In the genomic region with DNA sequence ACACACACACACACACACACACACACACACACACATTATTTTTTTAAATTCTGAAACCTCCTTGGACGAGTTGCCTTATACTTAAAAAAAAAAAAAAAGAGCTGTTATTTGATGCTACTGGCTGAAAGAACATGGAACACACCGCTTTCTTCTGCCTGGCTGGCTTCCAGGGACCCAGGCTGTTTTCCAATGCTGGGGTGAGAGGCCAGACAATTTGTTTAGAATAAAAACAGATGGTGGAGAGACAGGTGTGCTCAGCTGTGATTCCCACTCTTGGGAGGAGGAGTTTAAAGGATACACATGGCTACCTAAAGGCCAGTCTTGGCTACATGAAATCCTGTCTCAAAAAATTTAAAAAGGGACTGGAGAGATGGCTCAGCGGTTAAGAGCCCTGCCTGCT, we compare ENCODE assay signal across 8 mouse cellular contexts. TPM values are rescaled to one million over a fixed set of nuclear protein-coding genes. Genes with fewer than 3 reads are reported as not detected.
DNase-seq lines count a peak whose midpoint lies in the region; TF ChIP-seq lines count a peak whose summit lies in the region.

No protein-coding gene starts in this region.

- TF ChIP-seq POLR2A in brain, embryonic 14.5 days (IDR thresholded peaks at IDR 0.05; ENCODE audit: borderline replicate concordance, extremely low read depth, insufficient read depth, insufficient read length, poor library complexity, severe bottlenecking) = no peak

- peak; percentile 76 to 79 for DNase-seq in cerebellum, postnatal 10 days
- no peak for DNase-seq in cerebellum, adult 11 months
- DNase-seq in brain, embryonic 14.5 days (ENCODE audit: low read depth) = peak; percentile 86
- DNase-seq in heart, postnatal 4 days = peak; percentile 76
- DNase-seq in lung, postnatal 14 days = peak; percentile 73
- DNase-seq in right cerebral cortex, postnatal 25 days = no peak
- DNase-seq in left cerebral cortex, adult 8-10 months (ENCODE audit: low spot score in 2 of 2) = no peak
- DNase-seq in frontal cortex, postnatal 25 days (ENCODE audit: low spot score in 2 of 2) = no peak

- TF ChIP-seq CTCF in brain, embryonic 14.5 days (IDR thresholded peaks at IDR 0.05; ENCODE audit: borderline replicate concordance, extremely low read depth, insufficient read depth, insufficient read length) = no peak

RNA-seq across cellular contexts. Expression of gene Ccdc8, which starts 4.1 kb away (rescaled TPM):
- 6.4 and 8.6 TPM in 2 replicates for polyA plus RNA-seq in brain, embryonic 14.5 days (2012; rRNA removed)
- 10 to 100 TPM; 22.0 to 24.5 TPM for total RNA-seq in heart, postnatal 4 days (2021)
- total RNA-seq in left cerebral cortex, adult 8-10 months (2022) = 1 to 10 TPM; 1.9 to 2.3 (median 2.1) TPM

RNA-seq across cellular contexts. Expression of gene Gm42372, which starts 5.5 kb away (rescaled TPM):
- 5.2 and 19.6 TPM in 2 replicates for polyA plus RNA-seq in brain, embryonic 14.5 days (2012; rRNA removed)
- under 1 TPM in 1 of 2 experiments, not detected in 1; 0.05 TPM for total RNA-seq in heart, postnatal 4 days (2021)
- 10 to 100 TPM; 60.8 to 66.8 (median 62.2) TPM for total RNA-seq in left cerebral cortex, adult 8-10 months (2022)

RNA-seq across cellular contexts. Expression of gene Pnmal1, which starts 28.9 kb away (rescaled TPM):
- 28.0 and 34.5 TPM in 2 replicates for polyA plus RNA-seq in brain, embryonic 14.5 days (2012; rRNA removed)
- total RNA-seq in heart, postnatal 4 days (2021) = not detected
- total RNA-seq in left cerebral cortex, adult 8-10 months (2022) = 100 to 1,000 TPM; 101 to 107 (median 104) TPM

RNA-seq across cellular contexts. Expression of gene Ppp5c, which starts 39.3 kb away (rescaled TPM):
- 164 and 199 TPM in 2 replicates for polyA plus RNA-seq in brain, embryonic 14.5 days (2012; rRNA removed)
- total RNA-seq in heart, postnatal 4 days (2021) = 100 to 1,000 TPM; 109 TPM
- total RNA-seq in left cerebral cortex, adult 8-10 months (2022) = 100 to 1,000 TPM; 149 to 165 (median 157) TPM

RNA-seq across cellular contexts. Expression of gene Pnmal2, which starts 43.9 kb away (rescaled TPM):
- 44.9 and 96.9 TPM in 2 replicates for polyA plus RNA-seq in brain, embryonic 14.5 days (2012; rRNA removed)
- total RNA-seq in heart, postnatal 4 days (2021) = 1 to 10 TPM; 6.3 to 7.3 TPM
- total RNA-seq in left cerebral cortex, adult 8-10 months (2022) = 100 to 1,000 TPM; 270 to 304 (median 294) TPM

Comparison
In these comparisons a context has a peak if more than half of its experiments do, and no peak if none do; other contexts are left out.
1. DNase-seq: peak in cerebellum, postnatal 10 days (2 of 2), brain, embryonic 14.5 days (single experiment), heart, postnatal 4 days (single experiment) and lung, postnatal 14 days (single experiment); none in cerebellum, adult 11 months (single experiment), right cerebral cortex, postnatal 25 days (single experiment), left cerebral cortex, adult 8-10 months (0 of 2) and frontal cortex, postnatal 25 days (0 of 2).
2. RNA of gene Ccdc8, which starts 4.1 kb away (total RNA-seq): 22.0 to 24.5 TPM in heart, postnatal 4 days; 1.9 to 2.3 TPM in left cerebral cortex, adult 8-10 months; every median in the first group is over 4 times any median in the second.
3. RNA of gene Gm42372, which starts 5.5 kb away (total RNA-seq): 60.8 to 66.8 TPM in left cerebral cortex, adult 8-10 months; 0.05 TPM in heart, postnatal 4 days; every median in the first group is over 10 times any median in the second.
4. RNA of gene Pnmal1, which starts 28.9 kb away (total RNA-seq): 101 to 107 TPM in left cerebral cortex, adult 8-10 months; not detected in heart, postnatal 4 days; every median in the first group is over 10 times any median in the second.